Mouse (Mus musculus): ENCODE results near the gene Fkbp14. TPM values are rescaled to one million over a fixed set of nuclear protein-coding genes. Genes with fewer than 3 reads are reported as not detected.
A peak's percentile ranks its signal among the peaks of the same experiment; 100 is the strongest.

The Fkbp14 gene
- polyA plus RNA-seq, 1 experiment: 30.0 TPM

DNA sequence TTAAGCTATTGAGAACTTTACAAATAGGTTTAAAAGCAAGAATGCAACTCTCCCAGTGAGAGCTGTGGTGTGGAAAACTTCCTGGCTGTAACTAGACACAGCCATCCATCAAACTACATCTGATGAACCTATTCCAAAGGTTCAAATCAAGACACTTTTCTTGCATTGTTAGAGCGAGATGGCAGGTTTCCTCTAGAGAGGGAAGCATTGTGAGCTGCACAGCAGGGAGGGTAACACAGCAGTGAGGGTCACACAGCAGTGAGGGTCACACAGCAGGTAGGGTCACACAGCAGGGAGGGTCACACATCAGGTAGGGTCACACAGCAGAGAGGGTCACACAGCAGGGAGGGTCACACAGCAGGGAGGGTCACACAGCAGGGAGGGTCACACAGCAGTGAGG is 8.9 kb downstream of the Fkbp14 start:
- DNase-seq (ENCODE audit: low spot score): no peak

- DNase-seq (ENCODE audit: low spot score): no peak
Measured at GRCm38 (mm10) chr6:54587683-54588082, 9.4 kb downstream of the Fkbp14 start.

DNA sequence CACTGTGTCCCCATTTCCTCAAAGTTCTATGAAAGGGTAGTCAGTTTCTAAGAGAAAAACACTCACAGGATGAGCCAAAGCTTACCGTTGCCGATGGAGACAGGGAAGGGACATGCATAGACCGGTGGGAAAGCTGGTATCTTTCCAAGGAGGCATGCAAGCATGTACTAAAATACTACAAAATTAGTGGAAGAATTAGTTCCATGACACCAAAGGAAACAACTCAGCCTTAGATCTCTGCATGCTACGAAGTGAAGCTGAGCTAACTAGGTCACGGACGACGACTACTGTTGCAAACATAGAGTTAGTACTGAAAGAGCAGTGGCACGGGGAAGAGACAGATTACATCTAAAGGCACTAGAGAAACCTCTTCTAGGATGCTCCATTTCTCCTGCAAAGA is 10.2 kb downstream of the Fkbp14 start:
- no peak for DNase-seq (ENCODE audit: low spot score)

DNA sequence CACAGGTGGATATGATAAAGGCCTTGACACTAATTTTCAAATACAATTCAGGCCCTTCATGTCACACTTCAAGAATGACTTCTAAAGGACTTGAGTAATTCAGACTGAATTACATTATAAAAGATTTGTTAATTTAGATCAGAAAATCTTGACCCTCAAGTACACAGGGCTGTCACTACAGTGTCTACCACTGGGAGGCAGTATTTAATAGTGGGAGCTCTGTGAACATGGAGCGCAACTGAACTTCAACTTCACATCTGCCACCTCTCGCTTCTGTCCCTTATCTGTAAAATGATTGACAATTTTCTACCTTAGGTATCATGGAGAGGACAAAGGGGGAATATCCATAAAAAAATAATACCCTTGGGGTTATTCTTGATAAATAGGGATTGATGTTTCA is 10.9 kb downstream of the Fkbp14 start:
- no peak for DNase-seq (ENCODE audit: low spot score)

- DNase-seq (ENCODE audit: low spot score): no peak
Measured at GRCm38 (mm10) chr6:54573218-54573955, 23.7 kb downstream of the Fkbp14 start.

- DNase-seq (ENCODE audit: low spot score): no peak
Measured at GRCm38 (mm10) chr6:54569776-54570175, 27.3 kb downstream of the Fkbp14 start.

DNA sequence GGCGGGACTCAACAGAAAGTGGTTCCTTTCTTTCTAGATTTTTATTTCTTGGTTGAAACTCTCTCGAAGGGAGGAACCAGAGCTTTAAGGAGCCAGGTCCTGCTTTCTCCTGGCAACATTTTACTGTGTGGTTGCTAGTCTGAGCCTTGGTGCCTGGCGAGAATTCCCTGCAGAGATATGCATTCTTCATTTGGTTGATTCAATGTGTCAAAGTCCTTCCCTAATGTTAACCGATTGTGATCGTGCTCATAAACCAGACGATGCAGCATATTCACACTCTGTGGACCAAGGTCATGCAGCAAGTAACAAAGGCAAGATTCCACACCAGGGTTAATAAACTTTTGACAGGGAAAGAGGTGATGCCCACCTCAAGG is 30.6 kb downstream of the Fkbp14 start:
- no peak for DNase-seq (ENCODE audit: low spot score)

DNA sequence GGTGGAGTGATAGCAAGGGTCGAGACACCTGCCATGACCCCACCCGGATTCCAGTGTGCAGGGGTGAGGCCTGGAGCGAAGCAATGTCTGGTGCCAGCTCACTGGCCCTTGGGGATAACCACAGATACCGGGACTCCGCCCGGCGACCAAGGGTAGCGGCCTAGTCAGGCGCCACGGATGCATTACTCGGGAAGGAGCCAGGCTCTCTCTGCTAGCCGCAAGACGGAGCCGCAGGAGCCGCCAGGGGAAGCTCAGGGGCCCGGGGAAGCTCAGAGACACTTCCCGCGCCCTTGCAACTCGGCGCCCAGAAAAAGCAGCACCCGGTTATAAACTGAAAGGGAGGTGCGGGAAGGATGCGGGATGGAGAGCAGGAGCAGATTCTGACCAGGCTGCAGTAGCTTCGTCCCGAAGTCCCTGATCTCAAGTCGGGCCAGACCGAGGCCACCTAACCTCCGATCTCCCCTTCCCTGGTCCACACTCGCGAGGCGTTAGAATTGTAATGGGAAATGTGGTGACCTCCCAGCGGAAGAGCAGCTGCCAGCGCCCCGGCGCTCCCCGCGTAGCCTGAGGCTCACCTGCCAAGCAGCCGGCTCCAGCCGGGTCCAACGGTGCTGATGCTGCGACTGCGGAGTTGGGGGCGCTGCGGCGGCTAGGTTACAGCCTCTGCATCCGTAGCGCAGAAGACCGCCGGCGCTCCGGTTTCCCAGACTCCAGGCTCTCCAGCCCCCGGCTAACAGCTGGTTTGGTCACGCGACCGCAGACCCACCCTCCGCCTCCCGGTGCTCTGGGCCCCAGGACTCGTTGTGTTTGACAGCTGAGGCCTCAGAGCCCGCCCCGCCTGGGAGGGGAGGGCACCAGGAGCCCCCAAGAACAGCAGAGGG is 31.2 kb downstream of the Fkbp14 start, which contains the start of gene Scrn1:
Gene Scrn1 (minus strand): TSS at position 825 of the 881 bp plus-strand sequence.
- DNase-seq (ENCODE audit: low spot score): peak; percentile 29

DNA sequence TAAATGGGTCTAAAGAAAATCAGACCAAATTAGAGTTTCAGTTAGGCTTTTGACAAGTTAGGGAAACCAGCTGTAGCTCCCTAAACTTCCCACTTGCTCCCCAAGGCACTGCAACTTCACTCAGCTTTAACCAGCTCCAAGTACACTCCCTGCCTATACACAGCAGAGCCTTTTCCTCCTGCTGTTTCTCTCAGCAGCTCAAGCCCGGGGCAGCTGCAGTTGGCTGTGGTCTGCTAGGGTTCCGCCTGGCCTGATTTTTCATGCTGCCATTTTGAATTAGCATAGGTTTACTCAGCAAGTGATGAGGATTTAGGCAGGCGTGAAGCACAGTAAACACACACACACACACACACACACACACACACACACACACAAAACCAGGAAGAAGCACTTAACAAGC is 32.1 kb downstream of the Fkbp14 start:
- DNase-seq (ENCODE audit: low spot score): no peak

DNA sequence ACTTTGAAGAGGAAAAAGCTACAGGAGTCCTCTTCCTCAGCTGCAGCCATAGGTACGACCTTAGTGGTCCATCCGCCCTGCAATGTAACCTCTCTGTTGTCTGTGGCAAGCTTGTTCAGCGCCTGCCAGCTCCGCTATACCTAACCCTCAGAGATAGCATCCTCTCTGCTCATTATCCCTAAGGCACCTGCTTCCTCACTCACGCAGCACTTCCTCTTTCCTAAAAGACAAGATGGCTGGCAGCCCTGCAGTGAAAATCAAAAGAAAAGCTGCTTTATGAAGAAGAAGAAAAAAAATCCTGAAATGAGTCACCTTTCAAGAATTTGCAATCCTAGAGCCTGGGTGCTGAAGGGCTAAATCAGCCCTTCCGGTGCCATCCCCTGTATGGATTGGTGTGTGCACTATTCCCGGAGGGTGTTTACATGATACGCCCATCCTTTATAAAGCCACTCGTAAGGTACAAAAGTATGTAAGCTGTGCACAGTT is 32.6 kb downstream of the Fkbp14 start:
- DNase-seq (ENCODE audit: low spot score): no peak

- DNase-seq (ENCODE audit: low spot score): no peak
Measured at GRCm38 (mm10) chr6:54563561-54563960, 33.5 kb downstream of the Fkbp14 start.

- DNase-seq (ENCODE audit: low spot score): no peak
Measured at GRCm38 (mm10) chr6:54562018-54562809, 34.9 kb downstream of the Fkbp14 start.

DNA sequence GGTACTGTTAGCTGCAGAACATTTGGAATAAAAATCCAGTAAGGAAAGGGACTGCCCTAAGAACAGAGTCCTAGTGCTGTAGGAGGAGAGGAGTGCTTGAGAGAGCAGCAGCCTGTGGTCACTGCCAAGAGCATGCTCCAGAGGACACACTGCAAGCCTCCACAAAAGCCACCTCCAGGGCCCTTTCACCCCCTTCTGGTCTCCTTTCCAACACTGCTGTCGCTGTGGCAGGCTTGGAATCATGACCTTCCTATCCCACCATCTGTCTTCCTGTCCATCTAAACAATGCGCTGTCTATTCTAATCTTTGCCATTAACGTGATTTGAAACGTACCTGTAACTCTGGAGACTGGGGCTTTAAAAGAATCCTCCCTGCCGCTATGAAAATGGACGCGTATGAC is 38.6 kb downstream of the Fkbp14 start:
- no peak for DNase-seq (ENCODE audit: low spot score)

DNA sequence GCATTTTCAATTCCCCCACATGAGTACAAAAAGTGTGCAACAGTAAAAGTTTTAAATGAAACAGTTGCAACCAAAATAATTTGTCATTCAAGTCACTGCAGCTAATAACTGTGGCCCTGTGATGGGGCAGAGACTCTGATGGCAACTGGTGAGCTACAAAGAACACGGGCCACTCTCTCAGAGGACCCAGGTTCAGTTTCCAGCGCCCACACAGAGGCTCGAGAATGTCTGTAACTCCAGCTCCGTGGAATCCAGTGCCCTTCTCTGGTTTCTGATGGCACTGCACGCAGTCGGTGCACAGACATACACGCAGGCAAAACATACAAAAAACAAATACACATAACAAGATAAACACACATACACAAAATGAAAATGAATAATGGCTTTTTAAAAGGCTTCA is 39.4 kb downstream of the Fkbp14 start:
- no peak for DNase-seq (ENCODE audit: low spot score)

DNA sequence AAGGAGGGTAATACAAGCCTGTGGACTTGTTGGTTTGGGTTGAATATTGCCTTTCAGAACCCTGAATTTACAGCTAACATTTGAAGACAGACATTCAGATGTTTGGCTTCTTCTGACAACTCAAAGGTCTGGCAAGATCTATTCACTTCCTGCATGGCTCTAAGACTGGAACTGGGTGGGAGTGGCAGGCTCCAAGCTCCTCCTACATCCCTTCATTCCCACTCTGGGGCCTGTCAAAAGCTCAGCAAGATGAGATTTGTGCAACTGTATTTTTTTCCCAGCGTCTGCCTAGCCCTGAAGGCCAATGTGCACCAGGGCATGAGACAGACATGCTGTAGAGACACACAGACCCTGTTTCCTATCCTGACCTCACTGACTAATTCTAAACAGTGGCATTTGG is 41.3 kb downstream of the Fkbp14 start:
- DNase-seq (ENCODE audit: low spot score): no peak

DNA sequence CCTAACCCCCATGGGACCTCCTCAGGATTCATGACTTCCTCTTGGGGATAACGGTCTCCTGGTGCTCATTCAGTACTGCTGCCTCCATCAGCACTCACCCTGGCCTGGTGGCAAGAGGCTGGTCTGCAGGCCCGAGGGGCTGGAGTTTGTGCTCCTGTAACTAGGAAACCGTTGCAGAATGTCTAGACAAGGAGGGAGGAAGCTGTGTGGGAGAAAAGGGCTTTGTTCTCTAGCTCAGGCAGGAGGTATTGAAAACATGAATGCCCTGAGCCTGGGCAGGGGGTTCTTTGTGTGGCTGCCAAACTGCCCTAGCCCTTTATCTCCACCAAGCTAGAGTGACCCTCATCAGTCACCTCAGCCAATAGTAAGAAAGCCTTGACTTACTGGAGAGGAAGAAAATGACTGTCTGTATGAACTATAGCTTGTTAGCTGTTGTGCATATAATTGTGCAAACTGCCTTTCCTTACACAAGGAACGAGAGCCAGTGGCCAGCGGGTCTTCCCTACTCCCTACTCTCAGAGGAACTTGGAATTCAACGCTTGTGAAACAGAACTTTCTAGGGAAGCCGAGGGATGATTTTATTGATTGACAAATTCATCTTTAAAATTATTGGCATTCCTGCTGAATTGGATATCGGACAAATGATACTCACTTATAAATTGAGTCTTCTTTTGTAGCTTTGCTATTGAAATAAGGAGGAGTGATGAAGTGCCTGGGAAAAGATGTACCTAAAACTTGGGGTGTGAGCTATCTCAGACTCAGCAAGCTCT is 42.6 kb downstream of the Fkbp14 start:
- DNase-seq (ENCODE audit: low spot score): no peak

DNA sequence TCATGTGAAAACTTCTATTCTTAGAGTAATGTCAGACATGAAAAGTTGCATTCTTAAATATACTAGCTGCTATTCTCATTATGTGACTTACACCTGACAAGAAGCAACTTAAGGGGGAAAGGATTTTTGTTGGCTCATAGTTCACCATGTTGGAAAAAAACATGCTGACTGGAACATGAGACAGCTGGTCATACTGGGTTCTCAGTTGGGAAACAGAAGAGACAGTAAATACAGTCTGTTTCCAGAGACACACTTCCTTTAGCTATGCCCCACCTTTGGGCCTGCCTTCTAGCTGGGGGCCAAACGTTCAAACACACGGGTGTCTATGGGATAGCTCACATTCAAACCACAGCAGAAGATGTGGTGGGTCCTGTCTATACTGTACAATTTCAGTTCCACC is 43.5 kb downstream of the Fkbp14 start:
- no peak for DNase-seq (ENCODE audit: low spot score)

GRCm38 (mm10) chr6:54552721-54553413 is 44.2 kb downstream of the Fkbp14 start:
- no peak for DNase-seq (ENCODE audit: low spot score)

GRCm38 (mm10) chr6:54550801-54551323 is 46.2 kb downstream of the Fkbp14 start:
- DNase-seq (ENCODE audit: low spot score): no peak

DNA sequence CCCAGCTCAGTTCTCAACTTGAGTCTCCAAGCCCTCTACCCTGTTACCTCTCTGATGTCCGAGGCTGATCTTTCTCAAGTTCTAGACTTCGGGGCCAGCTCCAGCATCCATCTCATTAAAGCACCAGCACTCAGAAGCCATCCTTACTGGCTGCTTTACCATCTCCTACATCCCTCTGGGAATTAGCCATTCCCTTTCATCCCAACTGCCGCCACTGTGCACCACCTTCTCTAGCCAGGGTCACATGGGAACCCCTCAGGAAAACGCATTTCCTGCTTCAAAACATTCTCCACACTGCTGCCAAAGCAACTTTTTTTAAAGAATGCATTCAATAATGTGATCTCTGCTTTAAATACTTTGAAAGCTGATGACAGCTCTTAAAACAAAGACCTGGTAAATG is 47.8 kb downstream of the Fkbp14 start:
- no peak for DNase-seq (ENCODE audit: low spot score)
